Mouse (Mus musculus): ENCODE results near the gene Tia1. TPM values are rescaled to one million over a fixed set of nuclear protein-coding genes. Genes with fewer than 3 reads are reported as not detected.
A peak's percentile ranks its signal among the peaks of the same experiment; 100 is the strongest.

The Tia1 gene
- 396 and 401 TPM in 2 replicates for polyA plus RNA-seq (2015; fragmentation: Nextera tagmentation; extraction: Ambion mirVana)

DNA sequence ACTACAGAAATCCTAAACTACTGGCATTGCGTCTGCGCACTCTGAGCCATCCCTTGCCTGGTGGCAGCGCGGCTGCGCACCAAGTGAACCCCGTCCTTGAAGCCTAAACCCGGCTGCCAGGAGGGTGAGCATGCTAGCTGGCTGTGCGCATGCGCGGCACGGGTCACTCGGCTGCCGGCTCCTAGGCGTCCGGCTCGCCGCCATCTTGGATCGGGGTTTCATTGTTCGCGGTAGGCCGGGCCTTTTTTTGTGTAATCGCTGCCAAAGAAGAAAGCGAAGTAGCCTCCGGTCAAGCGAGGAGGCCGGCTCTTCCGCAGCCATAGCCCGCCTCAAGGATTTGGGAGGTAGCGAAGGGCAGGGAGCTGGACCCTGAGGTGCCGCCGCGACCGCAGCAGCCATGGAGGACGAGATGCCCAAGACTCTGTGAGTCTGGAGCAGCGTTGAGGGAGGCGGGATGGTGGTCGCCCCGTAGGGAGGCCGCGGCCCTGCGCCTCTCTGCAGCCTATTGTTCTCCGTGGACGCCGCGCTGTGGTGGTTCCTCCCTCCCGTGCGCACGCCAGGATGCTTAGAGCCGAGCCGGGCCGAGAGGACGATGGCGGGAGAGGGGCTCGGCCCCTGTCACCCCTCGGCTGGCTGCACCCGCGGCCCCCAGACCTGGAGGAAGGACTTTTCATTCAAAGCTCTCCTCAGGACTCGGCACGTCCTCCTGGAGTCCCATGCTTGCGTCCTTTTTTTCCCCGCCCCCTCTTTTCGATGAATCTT is at the start of gene Tia1:
Gene Tia1, plus strand, starts transcription at position 120 of the 762 bp plus-strand sequence.
- H3K27me3 ChIP-seq = no peaks in the 10 kb centered on the region
- H3K4me3 ChIP-seq = peak within 1 kb of the TSS; percentile 52
- peak within 1 kb of the TSS; percentile 83 for H3K9ac ChIP-seq (replicated peaks)
- ATAC-seq (replicated peaks) = peak; percentile 98
- peak within 1 kb of the TSS; percentile 99 for H3K27ac ChIP-seq (replicated peaks)
- WGBS = under 1% methylated on average over 62 of the region's 62 CpGs
- peaks cover 26% of the 10 kb centered on the region for H3K4me1 ChIP-seq
- no peaks in the 10 kb centered on the region for H3K9me3 ChIP-seq
- H3K4me2 ChIP-seq (replicated peaks) = peak within 1 kb of the TSS; percentile 70
- H3K36me3 ChIP-seq = peaks cover 2% of the 10 kb centered on the region; the same call in 1 of the 2 replicates

DNA sequence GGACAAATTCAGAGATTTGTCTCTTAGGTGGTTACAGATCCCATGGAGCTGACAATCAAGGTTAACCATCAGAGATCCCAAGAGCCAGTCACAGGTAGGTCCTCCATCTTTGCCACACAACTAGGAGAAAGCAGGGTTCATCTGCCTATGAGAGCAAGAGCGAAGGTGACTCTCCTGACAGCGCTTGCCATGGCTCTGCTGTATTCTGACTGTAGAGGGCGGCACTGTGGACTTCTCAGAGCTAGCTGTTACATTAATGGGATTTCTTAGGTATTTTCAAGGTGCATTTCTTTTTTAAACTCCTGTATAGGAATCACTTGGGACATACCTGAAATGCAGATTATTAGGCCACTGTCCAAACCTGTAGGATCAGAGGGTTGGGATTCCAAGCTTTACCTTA is 49.1 kb upstream of the Tia1 start:
- WGBS = 63% methylated on average over 3 of the region's 3 CpGs
- H3K27ac ChIP-seq (replicated peaks) = no peak overlapping the region
- no peaks in the 10 kb centered on the region for H3K4me1 ChIP-seq
- no peak for ATAC-seq (replicated peaks)
- H3K36me3 ChIP-seq = no peaks in the 10 kb centered on the region
- H3K9me3 ChIP-seq = no peaks in the 10 kb centered on the region
- H3K9ac ChIP-seq (replicated peaks) = no peak overlapping the region
- no peaks in the 10 kb centered on the region for H3K27me3 ChIP-seq
- H3K4me3 ChIP-seq = no peak overlapping the region
- H3K4me2 ChIP-seq (replicated peaks) = no peak overlapping the region

DNA sequence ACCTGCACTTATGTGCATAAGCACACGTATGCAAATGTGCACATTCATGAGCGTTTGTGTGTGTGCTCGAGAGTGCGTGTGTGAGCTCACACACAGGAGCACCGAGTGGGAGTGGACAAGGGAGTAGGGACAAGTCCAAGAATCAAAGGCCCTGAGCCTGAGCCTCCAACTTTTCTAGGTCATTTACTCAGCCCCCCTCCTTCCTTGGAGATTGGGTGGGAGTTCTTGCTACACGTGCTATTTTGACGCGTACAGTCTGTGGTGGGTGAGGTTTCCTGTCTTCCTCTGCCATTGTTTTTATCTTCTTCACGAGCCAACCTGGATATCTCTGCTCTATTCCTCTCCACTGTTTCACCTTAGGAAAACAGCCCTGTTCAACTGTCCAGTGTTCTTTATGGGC is 47.1 kb upstream of the Tia1 start:
- Histone ChIP-seq H3K4me1 (no peaks in the 10 kb centered on the region), H3K27me3 (no peaks in the 10 kb centered on the region), H3K36me3 (no peaks in the 10 kb centered on the region), H3K4me3 (no peak overlapping the region), H3K27ac (replicated peaks) (no peak overlapping the region), H3K9ac (replicated peaks) (no peak overlapping the region), H3K9me3 (no peaks in the 10 kb centered on the region), H3K4me2 (replicated peaks) (no peak overlapping the region)
- 87% methylated on average over 9 of the region's 9 CpGs for WGBS
- ATAC-seq (replicated peaks) = no peak

DNA sequence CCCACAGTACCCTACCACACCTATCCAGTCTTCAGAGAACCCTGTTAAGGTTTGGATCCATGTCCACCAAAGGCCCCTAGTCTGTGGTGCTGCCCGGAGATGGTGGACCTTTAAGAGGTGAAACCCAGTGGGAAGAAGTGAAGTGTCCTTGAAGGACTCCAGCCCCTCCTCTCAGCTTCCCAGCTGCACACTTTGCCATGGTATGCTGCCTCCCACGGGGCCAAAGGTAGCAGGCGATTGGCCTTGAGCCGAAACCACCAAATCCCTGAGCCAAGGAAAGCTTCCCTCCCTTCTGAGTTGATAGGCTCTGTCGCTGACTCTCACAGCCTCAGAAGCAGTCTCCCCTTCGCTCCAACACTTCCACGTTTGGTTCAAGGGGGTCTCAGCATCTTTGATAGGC is 43.3 kb upstream of the Tia1 start:
- Histone ChIP-seq H3K27ac (replicated peaks) (no peak overlapping the region), H3K27me3 (no peaks in the 10 kb centered on the region), H3K9ac (replicated peaks) (no peak overlapping the region), H3K4me2 (replicated peaks) (no peak overlapping the region), H3K36me3 (no peaks in the 10 kb centered on the region), H3K4me3 (no peak overlapping the region), H3K9me3 (no peaks in the 10 kb centered on the region), H3K4me1 (peaks cover 3% of the 10 kb centered on the region; the same call in 1 of the 2 replicates)
- WGBS = 76% methylated on average over 7 of the region's 7 CpGs
- ATAC-seq (replicated peaks) = no peak

DNA sequence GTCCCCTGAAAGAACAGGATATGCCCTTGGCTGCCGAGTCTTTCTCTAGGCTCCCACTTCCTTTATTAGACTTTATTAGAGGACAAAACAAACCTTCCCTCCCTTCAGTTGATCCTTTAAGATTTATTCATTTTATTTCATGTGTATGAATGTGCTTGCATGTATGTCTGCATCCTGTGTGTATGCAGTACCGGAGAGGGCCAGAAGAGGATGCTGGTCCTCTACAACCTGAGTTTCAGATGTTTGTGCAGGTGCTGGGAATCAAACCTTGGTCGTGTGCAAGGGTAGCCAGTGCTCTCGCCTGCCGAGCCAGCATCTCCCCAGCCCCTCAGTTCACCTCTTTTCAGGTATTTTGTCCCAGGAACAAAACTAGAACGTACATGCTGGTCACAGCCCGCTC is 42.6 kb upstream of the Tia1 start:
- WGBS = 90% methylated on average over 7 of the region's 7 CpGs
- Histone ChIP-seq H3K27ac (replicated peaks) (no peak overlapping the region), H3K4me1 (peaks cover 8% of the 10 kb centered on the region), H3K4me3 (no peak overlapping the region), H3K4me2 (replicated peaks) (no peak overlapping the region), H3K36me3 (no peaks in the 10 kb centered on the region), H3K9ac (replicated peaks) (no peak overlapping the region), H3K27me3 (no peaks in the 10 kb centered on the region), H3K9me3 (no peaks in the 10 kb centered on the region)
- ATAC-seq (replicated peaks) = no peak

DNA sequence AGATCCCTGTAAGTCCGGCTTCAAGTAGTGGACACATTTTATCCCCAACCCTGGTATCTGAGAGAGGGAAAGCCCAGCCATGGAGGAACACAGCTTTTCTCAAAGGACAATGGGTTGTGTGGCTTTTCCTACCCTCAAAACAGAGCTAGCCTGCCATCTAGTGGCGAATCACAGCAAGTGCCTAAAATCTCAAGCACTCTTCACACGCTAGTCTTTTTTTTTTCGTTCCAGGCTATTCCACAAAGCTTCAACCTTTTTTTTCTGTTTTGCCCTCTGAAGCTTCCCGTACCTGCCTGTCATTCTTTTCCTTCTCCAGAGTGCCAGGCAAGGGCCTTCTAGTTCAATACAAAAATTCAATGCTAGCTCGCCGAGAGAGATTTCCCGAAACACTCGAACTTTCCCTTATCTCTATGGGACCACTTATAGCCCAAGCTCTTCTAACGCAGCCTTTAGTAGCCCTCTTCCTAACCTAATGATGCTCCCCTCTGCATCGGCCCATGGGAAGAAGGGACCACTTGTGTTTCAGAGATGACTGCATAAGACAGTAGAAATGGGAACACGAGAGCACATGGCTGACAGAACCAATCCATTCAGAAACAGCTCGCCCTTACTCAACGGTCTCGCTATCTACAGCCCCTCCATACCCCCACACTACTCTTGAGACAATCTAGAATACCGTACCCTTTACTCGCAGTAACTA is 39.4 kb upstream of the Tia1 start:
- H3K9me3 ChIP-seq = no peaks in the 10 kb centered on the region
- no peaks in the 10 kb centered on the region for H3K27me3 ChIP-seq
- WGBS = under 1% methylated on average over 17 of the region's 17 CpGs
- peaks cover 17% of the 10 kb centered on the region for H3K4me1 ChIP-seq
- H3K4me2 ChIP-seq (replicated peaks) = peak overlapping the region; percentile 82
- peak overlapping the region; percentile 72 for H3K9ac ChIP-seq (replicated peaks)
- H3K4me3 ChIP-seq = peak overlapping the region; percentile 77
- peak; percentile 62 for ATAC-seq (replicated peaks)
- H3K27ac ChIP-seq (replicated peaks) = peak overlapping the region; percentile 89
- H3K36me3 ChIP-seq = peaks cover 10% of the 10 kb centered on the region; the same call in 1 of the 2 replicates

DNA sequence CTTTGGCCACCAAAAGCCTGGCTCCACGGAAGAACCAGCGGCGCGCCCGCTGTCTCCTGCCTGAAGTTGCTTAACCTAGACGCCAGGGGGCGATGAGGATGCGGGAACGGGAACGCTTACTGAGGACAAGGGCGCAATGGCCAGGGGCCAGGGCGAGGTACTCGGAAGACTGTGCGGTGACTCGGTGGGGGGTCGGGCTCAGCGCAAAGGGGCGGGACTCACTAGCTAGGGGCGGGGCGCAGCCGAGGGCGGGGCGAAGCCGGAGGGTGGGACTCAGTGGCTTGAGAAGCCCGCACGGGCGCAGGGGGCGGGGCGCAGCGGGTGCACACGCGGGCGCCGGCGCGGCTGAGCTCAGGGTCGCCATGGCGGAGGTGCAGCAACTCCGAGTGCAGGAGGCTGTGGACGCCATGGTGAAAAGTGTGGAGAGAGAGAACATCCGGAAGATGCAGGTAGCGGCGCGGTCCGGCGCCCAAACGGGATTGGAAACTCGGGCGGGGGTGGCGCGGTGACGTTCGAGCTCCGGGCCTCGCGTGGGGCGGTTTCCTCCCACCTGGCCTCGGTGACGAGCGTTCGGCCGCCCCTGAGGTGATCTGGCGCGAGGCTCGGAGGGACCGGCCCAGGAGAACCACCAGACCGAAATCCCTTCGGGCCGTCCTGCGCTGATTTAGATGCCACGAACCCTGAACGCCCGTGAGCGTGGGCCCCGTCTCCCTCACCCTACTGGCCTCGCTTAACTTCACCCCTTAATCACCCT is 38.5 kb upstream of the Tia1 start, which contains the start of gene Fam136a:
Gene Fam136a, plus strand, starts transcription at position 276 of the 754 bp plus-strand sequence.
- Histone ChIP-seq H3K36me3 (peaks cover 10% of the 10 kb centered on the region; the same call in 1 of the 2 replicates), H3K27ac (replicated peaks) (peak within 1 kb of the TSS; percentile 89), H3K9ac (replicated peaks) (peak within 1 kb of the TSS; percentile 72), H3K9me3 (no peaks in the 10 kb centered on the region), H3K4me2 (replicated peaks) (peak within 1 kb of the TSS; percentile 82), H3K4me3 (peak within 1 kb of the TSS; percentile 77), H3K27me3 (no peaks in the 10 kb centered on the region), H3K4me1 (peaks cover 20% of the 10 kb centered on the region)
- under 1% methylated on average over 74 of the region's 76 CpGs for WGBS
- ATAC-seq (replicated peaks) = peak; percentile 91

DNA sequence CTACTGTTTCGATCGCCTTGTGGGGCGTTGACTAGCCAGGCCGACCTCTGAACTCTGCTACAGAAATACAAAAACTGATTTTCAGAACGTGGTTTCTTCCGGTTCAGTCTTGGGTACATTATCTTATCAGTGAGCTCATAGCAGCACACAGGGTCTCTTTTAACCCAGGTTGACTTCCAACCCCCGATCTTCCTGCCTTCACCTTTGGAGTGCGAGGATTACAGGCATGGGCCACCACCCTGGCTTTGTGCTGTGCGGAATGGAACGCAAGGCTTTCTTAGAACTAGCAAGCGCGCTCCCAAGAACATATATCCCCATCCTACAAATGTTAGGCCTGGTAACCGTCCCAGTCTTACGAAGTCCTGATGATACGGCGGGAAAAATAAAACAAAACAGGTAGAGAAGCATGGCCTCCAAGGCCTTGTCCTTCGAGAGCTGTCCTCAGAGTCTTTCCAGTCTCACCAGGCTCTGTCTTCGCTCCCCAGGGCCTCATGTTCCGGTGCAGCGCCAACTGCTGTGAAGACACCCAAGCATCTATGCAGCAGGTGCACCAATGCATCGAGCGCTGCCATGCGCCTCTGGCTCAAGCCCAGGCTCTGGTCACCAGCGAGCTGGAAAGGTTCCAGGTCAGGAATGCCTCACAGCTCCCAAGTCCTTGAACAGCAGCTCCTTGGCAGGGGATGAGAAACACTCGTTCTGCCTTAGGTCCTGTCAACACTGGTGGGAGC is 37.7 kb upstream of the Tia1 start:
- Histone ChIP-seq H3K4me3 (peak overlapping the region; percentile 77), H3K9ac (replicated peaks) (peak overlapping the region; percentile 72), H3K27ac (replicated peaks) (peak overlapping the region; percentile 89), H3K4me1 (peaks cover 25% of the 10 kb centered on the region), H3K27me3 (no peaks in the 10 kb centered on the region), H3K36me3 (peaks cover 10% of the 10 kb centered on the region; the same call in 1 of the 2 replicates), H3K9me3 (no peaks in the 10 kb centered on the region), H3K4me2 (replicated peaks) (peak overlapping the region; percentile 82)
- WGBS = 31% methylated on average over 25 of the region's 25 CpGs
- ATAC-seq (replicated peaks) = 0 out of 2 replicates have a peak, but pooled peaks have one; percentile 1

DNA sequence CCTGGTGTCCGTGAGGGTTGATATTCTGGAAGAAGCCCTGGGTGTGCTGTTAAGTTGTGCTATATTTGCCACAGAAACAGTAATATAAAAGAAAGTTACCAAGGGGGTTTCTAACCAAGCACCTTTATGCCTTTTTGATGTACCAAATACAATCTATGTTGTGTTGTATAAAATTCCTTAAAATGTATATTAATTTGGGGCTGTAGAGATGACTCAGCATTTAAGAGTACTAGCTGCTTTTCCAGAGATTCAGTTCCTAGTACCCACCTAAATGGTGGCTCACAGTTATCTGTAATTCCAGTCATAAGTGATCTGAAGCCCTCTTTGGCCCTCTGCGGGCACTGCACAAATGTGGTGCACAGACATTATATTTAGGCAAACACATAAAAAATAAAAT is 37.2 kb upstream of the Tia1 start:
- H3K27me3 ChIP-seq = no peaks in the 10 kb centered on the region
- peak overlapping the region; percentile 82; the same call in 1 of the 2 replicates for H3K4me2 ChIP-seq (replicated peaks)
- peaks cover 26% of the 10 kb centered on the region for H3K4me1 ChIP-seq
- H3K36me3 ChIP-seq = peaks cover 10% of the 10 kb centered on the region; the same call in 1 of the 2 replicates
- H3K4me3 ChIP-seq = peak overlapping the region; percentile 77; the same call in 1 of the 2 replicates
- WGBS = 62% methylated on average over 2 of the region's 2 CpGs
- H3K27ac ChIP-seq (replicated peaks) = peak overlapping the region; percentile 89; the same call in 1 of the 2 replicates
- H3K9me3 ChIP-seq = no peaks in the 10 kb centered on the region
- ATAC-seq (replicated peaks) = no peak
- H3K9ac ChIP-seq (replicated peaks) = no peak overlapping the region

DNA sequence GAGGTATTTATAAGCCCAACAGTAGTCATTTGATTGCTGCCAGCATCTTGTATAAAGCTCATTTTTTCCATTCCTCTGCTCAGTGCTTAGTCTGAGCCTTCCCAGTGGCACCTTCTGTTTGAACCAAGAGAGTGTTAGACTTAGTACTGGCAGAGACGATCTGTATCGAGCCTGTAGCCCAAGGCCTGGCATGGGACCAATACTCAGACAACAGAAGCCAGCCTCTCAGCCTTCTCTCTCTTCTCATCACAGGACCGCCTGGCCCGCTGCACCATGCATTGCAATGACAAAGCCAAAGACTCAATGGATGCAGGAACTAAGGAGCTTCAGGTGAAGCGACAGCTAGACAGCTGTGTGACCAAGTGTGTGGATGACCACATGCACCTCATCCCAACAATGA is 35.5 kb upstream of the Tia1 start:
- H3K9me3 ChIP-seq = no peaks in the 10 kb centered on the region
- no peak for ATAC-seq (replicated peaks)

DNA sequence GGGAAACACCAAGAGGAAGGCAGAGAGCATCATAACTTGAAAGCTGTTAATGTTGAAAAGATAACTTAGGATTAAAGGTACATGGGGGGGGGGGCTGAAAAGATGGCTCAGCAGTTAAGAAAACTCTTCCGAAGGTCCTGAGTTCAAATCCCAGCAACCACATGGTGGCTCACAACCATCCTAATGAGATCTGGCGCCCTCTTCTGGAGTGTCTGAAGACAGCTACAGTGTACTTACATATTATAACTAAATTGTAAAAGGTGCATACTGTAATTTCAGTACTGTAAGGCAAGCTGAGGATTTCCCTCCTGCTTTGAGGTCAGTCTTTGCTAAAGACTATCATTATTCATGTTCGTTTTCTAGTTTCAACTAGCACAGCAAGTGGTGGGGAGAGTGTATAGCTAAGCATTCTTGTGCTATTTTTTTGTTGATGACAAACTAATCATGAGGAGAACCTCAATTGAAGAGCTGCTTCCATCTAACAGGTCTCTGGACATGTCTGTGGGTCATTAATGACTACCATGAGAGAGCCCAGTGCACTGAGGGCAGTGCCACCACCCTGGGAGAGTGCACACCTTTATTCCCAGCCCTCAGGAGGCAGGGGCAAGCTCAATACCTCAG is 33.8 kb upstream of the Tia1 start:
- WGBS = 66% methylated on average over 3 of the region's 3 CpGs
- Histone ChIP-seq H3K4me3 (peak overlapping the region; percentile 89), H3K4me2 (replicated peaks) (peak overlapping the region; percentile 60), H3K27me3 (no peaks in the 10 kb centered on the region), H3K4me1 (peaks cover 44% of the 10 kb centered on the region), H3K27ac (replicated peaks) (peak overlapping the region; percentile 96), H3K9ac (replicated peaks) (peak overlapping the region; percentile 88), H3K9me3 (no peaks in the 10 kb centered on the region), H3K36me3 (peaks cover 10% of the 10 kb centered on the region; the same call in 1 of the 2 replicates)
- ATAC-seq (replicated peaks) = no peak

More for the DNA sequence above, 35.5 kb upstream of the Tia1 start:
- H3K27ac ChIP-seq (replicated peaks) = no peak overlapping the region
- H3K4me1 ChIP-seq = peaks cover 42% of the 10 kb centered on the region
- H3K4me2 ChIP-seq (replicated peaks) = no peak overlapping the region
- WGBS = 74% methylated on average over 5 of the region's 5 CpGs
- no peak overlapping the region for H3K9ac ChIP-seq (replicated peaks)
- H3K36me3 ChIP-seq = peaks cover 10% of the 10 kb centered on the region; the same call in 1 of the 2 replicates
- no peak overlapping the region for H3K4me3 ChIP-seq
- no peaks in the 10 kb centered on the region for H3K27me3 ChIP-seq
